Mouse (Mus musculus) urinary bladder, postnatal 10 days (tissue): ENCODE results near the gene Gfra1.

ENCODE experiments used
- DNase-seq: peaks from one replicate; pipeline ENCODE4 v3.0.0; 2022; ENCODE audit warnings: low spot score

Gene Gfra1

DNA sequence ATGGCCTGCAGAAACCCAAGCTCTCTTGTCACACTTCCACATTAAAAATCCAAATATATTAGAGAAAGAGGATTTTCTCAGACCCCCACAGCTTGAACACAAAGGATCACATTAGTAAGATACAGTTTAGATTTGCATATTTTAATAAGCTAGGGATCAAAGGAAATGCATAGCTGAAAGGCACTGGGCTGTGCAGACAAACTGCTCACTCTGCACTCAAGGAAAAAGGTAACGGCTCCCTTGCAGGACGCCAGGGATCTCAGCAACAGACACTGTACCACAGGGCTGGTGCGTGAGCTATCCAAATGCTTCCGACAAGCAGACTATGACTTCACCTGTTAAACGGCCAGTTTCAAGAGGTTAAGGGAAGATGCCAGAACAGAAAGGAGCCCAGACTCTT lies 127.7 kb downstream of the Gfra1 start:
- no peak for DNase-seq

GRCm38 (mm10) chr19:58316474-58316873 lies 139.2 kb downstream of the Gfra1 start:
- no peak for DNase-seq

DNA sequence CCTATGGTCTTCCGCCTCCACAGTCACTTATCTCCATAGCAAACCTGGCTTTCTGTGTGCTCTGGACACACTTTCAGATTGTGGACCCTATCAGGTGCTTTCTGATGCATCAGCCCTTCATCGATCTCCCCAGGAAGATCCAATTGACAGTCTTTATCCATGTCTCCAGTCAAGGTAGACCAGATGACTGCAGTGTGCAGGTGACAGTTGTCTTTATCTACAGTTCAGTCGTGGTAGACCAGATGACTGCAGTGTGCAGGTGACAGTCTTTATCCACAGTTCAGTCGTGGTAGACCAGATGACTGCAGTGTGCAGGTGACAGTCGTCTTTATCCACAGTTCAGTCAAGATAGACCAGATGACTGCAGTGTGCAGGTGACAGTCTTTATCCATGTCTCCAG lies 140.0 kb downstream of the Gfra1 start:
- no peak for DNase-seq

GRCm38 (mm10) chr19:58314631-58315030 lies 141.1 kb downstream of the Gfra1 start:
- DNase-seq = no peak

GRCm38 (mm10) chr19:58313785-58314184 lies 141.9 kb downstream of the Gfra1 start:
- DNase-seq = no peak

- DNase-seq = no peak
These were observed 143.2 kb downstream of the Gfra1 start for GRCm38 (mm10) chr19:58312492-58312891.

GRCm38 (mm10) chr19:58310334-58311315 lies 145.1 kb downstream of the Gfra1 start:
- DNase-seq = no peak

DNA sequence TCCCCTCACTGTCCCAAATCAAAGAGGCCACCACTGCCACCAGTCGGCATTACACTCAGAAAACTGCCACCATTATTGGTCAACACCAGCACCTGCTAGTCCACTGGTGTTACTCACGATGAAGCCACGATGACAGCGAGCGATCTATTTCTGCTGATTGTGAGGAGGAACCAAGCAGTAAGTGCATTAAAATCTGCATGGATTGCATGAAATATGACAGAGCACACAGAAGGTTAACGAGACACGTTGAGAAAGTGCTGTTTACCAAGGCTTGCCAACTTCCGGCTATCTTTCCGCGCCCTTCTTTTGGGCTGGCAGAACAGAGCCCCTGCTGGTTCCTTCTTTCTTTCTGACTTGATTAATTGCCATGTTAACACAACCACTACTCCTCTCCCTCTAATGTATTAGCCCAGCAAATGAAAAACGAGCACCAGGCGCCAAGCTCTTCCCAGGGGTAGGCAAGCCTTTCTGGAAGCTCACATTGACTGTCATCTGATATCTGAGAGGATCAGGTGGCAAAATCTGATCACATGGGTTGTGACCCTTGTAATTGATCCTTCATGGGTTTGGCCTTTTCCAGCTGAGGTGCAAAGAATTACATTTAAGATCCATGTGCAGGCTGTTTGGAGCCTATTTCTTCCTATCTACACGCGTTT lies 146.0 kb downstream of the Gfra1 start:
- no peak for DNase-seq

DNA sequence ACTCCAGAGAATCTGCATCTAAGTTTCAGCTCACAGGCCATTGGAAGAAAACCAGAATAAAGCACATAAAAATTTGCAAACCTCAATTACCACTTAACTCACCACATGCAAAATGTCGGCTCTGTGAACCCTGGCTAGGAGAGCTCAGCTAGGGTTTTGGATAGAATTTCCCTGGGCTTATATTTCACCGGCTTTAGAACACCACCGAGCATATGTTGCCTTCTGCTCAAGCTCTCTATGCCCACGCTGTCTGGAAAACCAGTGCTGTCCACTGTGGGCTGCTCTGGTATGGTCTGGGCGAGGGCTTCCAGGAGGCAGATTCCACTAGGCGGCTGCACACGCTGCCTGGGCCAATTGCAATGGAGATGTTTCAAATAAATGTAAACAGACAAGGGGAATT lies 154.6 kb downstream of the Gfra1 start:
- no peak for DNase-seq

DNA sequence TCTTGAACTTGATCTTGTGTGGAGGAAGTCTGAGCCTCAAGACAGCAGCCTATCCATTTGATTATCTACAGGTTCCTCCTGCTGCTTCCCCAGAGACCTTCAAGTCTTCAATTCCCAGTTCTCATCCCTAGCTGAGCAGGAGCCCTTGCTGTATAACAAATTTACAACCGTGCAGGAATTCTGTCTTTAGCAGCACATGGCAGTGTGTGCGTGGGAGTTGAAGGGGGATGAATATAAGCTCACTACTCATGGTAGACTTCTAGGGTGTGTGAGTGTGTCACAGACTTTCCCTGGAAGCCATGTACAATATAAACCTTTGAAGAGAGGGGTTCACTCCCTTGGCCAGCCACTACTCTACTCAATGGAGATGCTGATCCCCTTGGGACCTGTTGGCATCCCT lies 157.8 kb downstream of the Gfra1 start:
- DNase-seq = no peak

GRCm38 (mm10) chr19:58296842-58297190 lies 158.9 kb downstream of the Gfra1 start:
- DNase-seq = no peak

GRCm38 (mm10) chr19:58295986-58296841 lies 159.5 kb downstream of the Gfra1 start:
- DNase-seq = no peak

DNA sequence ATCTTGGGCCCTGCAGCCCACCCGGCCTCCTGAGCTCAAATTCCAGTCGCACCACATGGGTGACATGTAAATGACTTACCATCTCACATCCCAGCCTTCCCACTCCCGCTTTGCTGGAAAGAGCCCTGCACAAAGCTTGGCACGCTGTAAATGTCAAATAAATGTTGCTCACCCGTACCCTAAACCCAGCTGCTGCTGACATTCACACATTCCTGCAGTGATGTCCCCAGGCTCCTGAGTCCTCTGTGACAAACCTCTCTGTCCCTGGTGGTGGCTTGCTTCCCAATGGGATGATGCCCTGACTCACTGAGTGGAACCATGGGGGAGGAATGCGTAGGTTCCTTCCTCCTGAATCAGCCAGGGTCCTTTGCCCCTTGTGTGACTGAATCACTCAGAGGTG lies 167.6 kb downstream of the Gfra1 start:
- DNase-seq = no peak

- DNase-seq = no peak
These were observed 180.4 kb downstream of the Gfra1 start for GRCm38 (mm10) chr19:58275281-58275680.

GRCm38 (mm10) chr19:58271815-58272214 lies 183.9 kb downstream of the Gfra1 start:
- no peak for DNase-seq

GRCm38 (mm10) chr19:58270778-58271177 lies 184.9 kb downstream of the Gfra1 start:
- no peak for DNase-seq

GRCm38 (mm10) chr19:58268476-58268875 lies 187.2 kb downstream of the Gfra1 start:
- no peak for DNase-seq

DNA sequence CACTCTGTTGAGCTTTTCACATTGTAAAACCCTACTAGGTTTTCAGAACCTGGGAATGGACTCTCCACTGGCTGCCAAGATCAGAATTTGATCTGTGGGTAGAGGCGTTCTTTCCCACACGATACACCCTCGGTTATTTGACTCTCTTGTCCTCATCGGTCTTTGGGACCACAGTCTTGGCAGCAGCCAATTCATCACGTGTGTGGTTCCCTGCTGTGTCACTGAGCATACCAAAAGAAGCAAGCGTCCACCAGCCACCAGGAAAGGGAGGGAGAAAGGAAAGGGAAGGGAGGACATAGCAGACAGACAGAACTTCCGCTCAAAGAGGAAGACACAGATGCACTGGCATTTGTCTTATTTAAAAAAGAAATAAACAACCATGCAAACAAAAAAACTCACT lies 189.1 kb downstream of the Gfra1 start:
- no peak for DNase-seq

DNA sequence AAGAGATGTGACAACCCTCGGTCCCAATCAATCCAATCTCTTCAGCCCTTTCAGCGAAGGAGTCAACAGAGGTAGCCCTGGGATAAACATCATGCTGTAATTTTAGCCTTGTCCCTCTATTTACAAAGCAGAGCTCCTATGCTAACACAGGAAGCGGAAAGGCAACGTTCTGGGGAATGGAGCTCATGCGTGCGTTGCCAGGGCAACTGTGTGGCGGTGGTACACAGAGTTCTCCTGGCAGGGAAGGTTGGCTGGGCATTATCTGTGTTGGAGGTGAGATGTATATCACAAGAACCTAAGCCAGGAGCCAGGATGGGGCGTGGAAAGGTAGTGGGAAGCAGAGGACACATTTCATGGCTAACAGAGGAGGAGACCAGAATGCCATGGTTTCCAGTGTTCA lies 194.8 kb downstream of the Gfra1 start:
- no peak for DNase-seq

DNA sequence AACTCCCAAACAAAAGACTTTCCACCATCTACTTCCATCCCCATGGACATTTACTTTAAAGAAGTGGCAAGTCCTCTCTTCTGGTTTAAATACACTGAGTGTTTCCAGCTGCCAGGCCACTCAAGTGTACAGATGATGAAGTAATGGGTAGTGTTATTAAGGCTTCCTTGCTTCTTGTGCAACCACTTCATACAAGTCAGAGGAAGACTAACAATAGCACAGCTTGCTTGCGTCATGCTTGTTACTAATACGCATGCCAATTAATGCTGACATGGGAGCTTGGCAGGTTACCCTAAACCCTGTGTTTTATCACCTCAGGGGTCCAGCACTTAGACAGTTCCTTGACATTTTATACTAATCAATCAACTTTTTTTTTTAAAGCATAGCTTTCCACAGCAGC lies 196.5 kb downstream of the Gfra1 start:
- no peak for DNase-seq

- DNase-seq = no peak
These were observed 199.2 kb downstream of the Gfra1 start for GRCm38 (mm10) chr19:58256485-58256884.

GRCm38 (mm10) chr19:58255394-58255793 lies 200.3 kb downstream of the Gfra1 start:
- DNase-seq = no peak

GRCm38 (mm10) chr19:58254172-58254571 lies 201.5 kb downstream of the Gfra1 start:
- no peak for DNase-seq
